Mouse (Mus musculus) MEL (cell line): ENCODE measurements around the gene Olfr1532-ps1. TPM values are rescaled to one million over a fixed set of nuclear protein-coding genes. Genes with fewer than 3 reads are reported as not detected.
"Not testable (repeated sequence)": the region's sequence is repeated elsewhere in the genome, so short reads cannot be mapped to it uniquely, and the experiment has no call there.

Source experiments
- DNase-seq: peaks from one replicate; pipeline ENCODE4 v3.0.0; 2011; ENCODE audit warnings: low read depth, low spot score
- H3K27ac ChIP-seq: 2 replicates; pipeline ENCODE4 v1.5.1; 2012; ENCODE audit warnings: low read depth, mild to moderate bottlenecking, control low read depth, low read length, moderate library complexity; ENCODE audit not compliant: control insufficient read depth
- H3K27me3 ChIP-seq, 2 experiments: fragments of 150-350 bp in 1 of 2; sonication (generic) in 1 of 2; 2 replicates each; pipeline ENCODE4 v1.6.1; 2012; ENCODE audit warnings: low read length in 2 of 2, mild to moderate bottlenecking in 2 of 2, improper control_type of control experiment in 1 of 2, moderate library complexity in 1 of 2; ENCODE audit not compliant: insufficient read depth in 2 of 2, control insufficient read depth in 1 of 2
- H3K36me3 ChIP-seq, 2 experiments: 2 replicates each; pipeline ENCODE4 v1.6.1; 2012 to 2014; ENCODE audit warnings: low read length in 2 of 2, improper control_type of control experiment in 1 of 2, inconsistent platforms in 1 of 2, mild to moderate bottlenecking in 1 of 2; ENCODE audit not compliant: insufficient read depth in 2 of 2, control insufficient read depth in 1 of 2
- H3K4me1 ChIP-seq, 2 experiments: fragments of 150-350 bp in 1 of 2; sonication (generic) in 1 of 2; 2 replicates each; pipeline ENCODE4 v1.6.1; 2012; ENCODE audit warnings: low read length in 2 of 2, improper control_type of control experiment in 1 of 2, mild to moderate bottlenecking in 1 of 2; ENCODE audit not compliant: insufficient read depth in 2 of 2, control insufficient read depth in 1 of 2
- H3K4me3 ChIP-seq, 2 experiments: fragments of 150-350 bp in 1 of 2; sonication (generic) in 1 of 2; 2 replicates each; pipeline ENCODE4 v1.5.1; 2012; ENCODE audit warnings: low read depth in 2 of 2, low read length in 2 of 2, mild to moderate bottlenecking in 2 of 2, moderate library complexity in 2 of 2, control low read depth in 1 of 2, improper control_type of control experiment in 1 of 2; ENCODE audit not compliant: control insufficient read depth in 1 of 2, insufficient read depth in 1 of 2
- H3K79me2 ChIP-seq: 2 replicates; pipeline ENCODE4 v1.6.1; 2012; ENCODE audit warnings: mild to moderate bottlenecking, low read length, moderate library complexity; ENCODE audit not compliant: control insufficient read depth, poor library complexity, insufficient read depth
- H3K9ac ChIP-seq: 2 replicates; pipeline ENCODE4 v1.6.1; 2012; ENCODE audit warnings: low read depth, mild to moderate bottlenecking, control low read depth, low read length, moderate library complexity; ENCODE audit not compliant: control insufficient read depth, poor library complexity, severe bottlenecking
- H3K9me3 ChIP-seq: fragments of 150-350 bp; sonication (generic); replicated peaks from 2 replicates; pipeline ENCODE4 v1.6.1; 2012; ENCODE audit warnings: mild to moderate bottlenecking, low read length, improper control_type of control experiment, moderate library complexity; ENCODE audit not compliant: insufficient read depth
- CHD2 ChIP-seq: IDR thresholded peaks from 2 replicates; pipeline ENCODE4 v1.6.1; 2011; ENCODE audit warnings: low read length, improper control_type of control experiment
- CTCF ChIP-seq, 3 experiments: IDR thresholded peaks in 2 of 3; conservative IDR thresholded peaks in 1 of 3; 2 replicates each; pipeline ENCODE4 v1.5.1; 2011 to 2012; ENCODE audit warnings: low read length in 3 of 3, low read depth in 2 of 3, mild to moderate bottlenecking in 2 of 3, improper control_type of control experiment in 1 of 3, inconsistent platforms in 1 of 3, mixed read lengths in 1 of 3, moderate library complexity in 1 of 3; ENCODE audit not compliant: control insufficient read depth in 1 of 3, insufficient read depth in 1 of 3, poor library complexity in 1 of 3, severe bottlenecking in 1 of 3
- EP300 ChIP-seq, 2 experiments: IDR thresholded peaks; 2 replicates each; pipeline ENCODE4 v1.6.1; 2011; ENCODE audit warnings: improper control_type of control experiment in 2 of 2, low read length in 2 of 2, low read depth in 1 of 2, mild to moderate bottlenecking in 1 of 2
- ETS1 ChIP-seq: IDR thresholded peaks from 2 replicates; pipeline ENCODE4 v1.6.1; 2012; ENCODE audit warnings: low read depth, mild to moderate bottlenecking, inconsistent platforms, low read length, improper control_type of control experiment, moderate library complexity
- GABPA ChIP-seq: IDR thresholded peaks from 2 replicates; pipeline ENCODE4 v1.6.1; 2012; ENCODE audit warnings: low read depth, mild to moderate bottlenecking, inconsistent platforms, low read length, improper control_type of control experiment, moderate library complexity
- KAT2A ChIP-seq: conservative IDR thresholded peaks from 2 replicates; pipeline ENCODE4 v1.6.1; 2012; ENCODE audit warnings: low read depth, low read length, improper control_type of control experiment, inconsistent platforms
- MAFK ChIP-seq: IDR thresholded peaks from 2 replicates; pipeline ENCODE4 v1.6.1; 2011; ENCODE audit warnings: low read depth, mild to moderate bottlenecking, low read length, improper control_type of control experiment, borderline replicate concordance
- MAX ChIP-seq: IDR thresholded peaks from 2 replicates; pipeline ENCODE4 v1.6.1; 2011; ENCODE audit warnings: low read length, improper control_type of control experiment
- MAZ ChIP-seq: IDR thresholded peaks from 2 replicates; pipeline ENCODE4 v1.6.1; 2012; ENCODE audit warnings: low read depth, mild to moderate bottlenecking, inconsistent platforms, low read length, improper control_type of control experiment
- MEF2A ChIP-seq: IDR thresholded peaks from 2 replicates; pipeline ENCODE4 v1.6.1; 2014; ENCODE audit warnings: low read depth, mild to moderate bottlenecking, inconsistent platforms, low read length, improper control_type of control experiment; ENCODE audit not compliant: poor library complexity, insufficient replicate concordance, severe bottlenecking; ENCODE audit errors: extremely low read depth
- MYB ChIP-seq: IDR thresholded peaks from 2 replicates; pipeline ENCODE4 v1.6.1; 2011; ENCODE audit warnings: mild to moderate bottlenecking, low read depth, low read length, improper control_type of control experiment
- MYC ChIP-seq: IDR thresholded peaks from 2 replicates; pipeline ENCODE4 v1.6.1; 2011; ENCODE audit warnings: low read depth, mild to moderate bottlenecking, low read length, improper control_type of control experiment, moderate library complexity
- NELFE ChIP-seq: IDR thresholded peaks from 2 replicates; pipeline ENCODE4 v1.6.1; 2011; ENCODE audit warnings: low read depth, low read length, improper control_type of control experiment
- SIN3A ChIP-seq: IDR thresholded peaks from 2 replicates; pipeline ENCODE4 v1.6.1; 2012; ENCODE audit warnings: low read length, improper control_type of control experiment, inconsistent platforms
- TAL1 ChIP-seq: IDR thresholded peaks from 2 replicates; pipeline ENCODE4 v1.6.1; 2012; ENCODE audit warnings: mild to moderate bottlenecking, inconsistent platforms, low read length, moderate library complexity, mixed read lengths
- TBP ChIP-seq: IDR thresholded peaks from 2 replicates; pipeline ENCODE4 v1.8.0; 2011; ENCODE audit warnings: low read depth, low read length, improper control_type of control experiment
- UBTF ChIP-seq: IDR thresholded peaks from 2 replicates; pipeline ENCODE4 v1.6.1; 2012; ENCODE audit warnings: low read depth, mild to moderate bottlenecking, inconsistent platforms, low read length, improper control_type of control experiment, moderate library complexity, borderline replicate concordance; ENCODE audit not compliant: insufficient read depth
- USF1 ChIP-seq: IDR thresholded peaks from 2 replicates; pipeline ENCODE4 v1.6.1; 2014; ENCODE audit warnings: low read depth, mild to moderate bottlenecking, inconsistent platforms, low read length, improper control_type of control experiment, moderate library complexity
- ZC3H11A ChIP-seq: IDR thresholded peaks from 2 replicates; pipeline ENCODE4 v1.6.1; 2012; ENCODE audit warnings: low read depth, mild to moderate bottlenecking, inconsistent platforms, low read length, improper control_type of control experiment
- ZKSCAN1 ChIP-seq: IDR thresholded peaks from 2 replicates; pipeline ENCODE4 v1.6.1; 2012; ENCODE audit warnings: low read depth, mild to moderate bottlenecking, inconsistent platforms, low read length, improper control_type of control experiment, moderate library complexity
- ZMIZ1 ChIP-seq: IDR thresholded peaks from 2 replicates; pipeline ENCODE4 v1.6.1; 2012; ENCODE audit warnings: low read depth, mild to moderate bottlenecking, inconsistent platforms, low read length, improper control_type of control experiment, moderate library complexity
- polyA plus RNA-seq, 2 experiments: library from polyadenylated mRNA; stranded (reverse) in 1 of 2; unstranded in 1 of 2; fragments of >175 nt in 1 of 2; fragments of >200 nt in 1 of 2; gene quantifications; 2 replicates each; pipeline versions ENCODE4 v1.2.1 to v1.2.4; 2012; ENCODE audit warnings: low replicate concordance in 2 of 2, low read depth in 1 of 2; ENCODE audit not compliant: insufficient read length in 2 of 2, insufficient read depth in 1 of 2, missing spikeins in 1 of 2
- total RNA-seq: library from RNA; depleted of rRNA; stranded (reverse); fragments of 300-350 nt; gene quantifications from 2 replicates; pipeline ENCODE4 v1.2.3, GENCODE M21; 2012

The Olfr1532-ps1 gene
- total and polyA plus RNA-seq, 3 experiments = not detected

GRCm38 (mm10) chr7:106920961-106921360 lies 13.2 kb downstream of the Olfr1532-ps1 start:
- H3K4me1 ChIP-seq, H3K9ac ChIP-seq, H3K27ac ChIP-seq, H3K36me3 ChIP-seq, H3K9me3 ChIP-seq, H3K79me2 ChIP-seq, H3K4me3 ChIP-seq, H3K27me3 ChIP-seq, DNase-seq: not testable (repeated sequence)

GRCm38 (mm10) chr7:106932119-106932518 lies 24.3 kb downstream of the Olfr1532-ps1 start, which contains the start of gene Olfr709-ps1:
TSS of gene Olfr709-ps1 (minus strand) at chr7:106932219.
- Histone ChIP-seq H3K9ac (no peak within 1 kb of the TSS), H3K4me1 (no peaks in the 10 kb centered on the region), H3K27me3 (no peaks in the 10 kb centered on the region), H3K36me3 (no peaks in the 10 kb centered on the region), H3K27ac (no peak within 1 kb of the TSS), H3K4me3 (no peak within 1 kb of the TSS), H3K9me3 (no peaks in the 10 kb centered on the region), H3K79me2 (no peaks in the 10 kb centered on the region)
- no peak for DNase-seq
- TF ChIP-seq MYB (no peak), MEF2A (no peak), CHD2 (no peak), SIN3A (no peak), MAX (no peak), ETS1 (no peak), ZKSCAN1 (no peak), KAT2A (no peak), GABPA (no peak)
- TF ChIP-seq, all 39 proteins: peak for 0

DNA sequence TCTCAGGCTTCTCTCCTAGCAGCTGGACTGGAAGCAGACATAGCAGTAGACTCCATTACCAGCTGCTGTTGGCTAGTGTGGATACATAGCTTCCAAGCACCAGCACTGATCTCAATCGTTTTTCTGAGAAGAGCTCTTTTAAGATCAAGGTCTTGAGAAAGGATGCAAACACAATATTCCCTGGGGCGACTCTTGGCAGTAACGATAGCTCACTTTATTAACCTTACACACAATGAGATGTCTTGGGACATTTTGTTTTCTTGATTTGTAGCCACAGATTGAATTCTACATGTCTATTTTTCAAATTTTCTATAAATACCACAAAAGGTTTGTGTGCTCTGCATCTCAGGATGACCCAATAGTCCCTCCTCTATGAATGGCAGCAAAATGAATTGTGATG lies 40.4 kb downstream of the Olfr1532-ps1 start, which contains the start of gene Olfr710:
TSS of gene Olfr710 (minus strand) at position 101 of the 400 bp plus-strand sequence.
- no peak within 1 kb of the TSS for H3K4me3 ChIP-seq
- no peak for TF ChIP-seq MAFK
- no peak for TF ChIP-seq CTCF (IDR thresholded peaks at IDR 0.05 in 2 of 3, conservative IDR thresholded peaks at IDR 0.05 in 1 of 3; ENCODE audit: control insufficient read depth in 1 of 3, insufficient read depth in 1 of 3, low read depth in 2 of 3, low read length in 3 of 3, poor library complexity in 1 of 3, severe bottlenecking in 1 of 3)
- no peak for TF ChIP-seq MAZ
- no peak for TF ChIP-seq EP300 (IDR thresholded peaks at IDR 0.05; ENCODE audit: low read depth in 1 of 2, low read length in 2 of 2)
- no peak for TF ChIP-seq MEF2A
- TF ChIP-seq NELFE = no peak
- TF ChIP-seq TAL1 = no peak
- no peak for TF ChIP-seq ZC3H11A
- no peak for TF ChIP-seq MYC
- TF ChIP-seq USF1 = no peak
- no peak for TF ChIP-seq ZMIZ1
- no peak for TF ChIP-seq TBP
- no peak for TF ChIP-seq GABPA
- no peak for TF ChIP-seq UBTF
- TF ChIP-seq ZKSCAN1 = no peak
- no peak for TF ChIP-seq MAX
- no peak within 1 kb of the TSS for H3K9ac ChIP-seq
- no peak for DNase-seq
- H3K36me3 ChIP-seq = no peaks in the 10 kb centered on the region
- H3K79me2 ChIP-seq = no peaks in the 10 kb centered on the region
- no peaks in the 10 kb centered on the region for H3K27me3 ChIP-seq
- no peaks in the 10 kb centered on the region for H3K9me3 ChIP-seq
- H3K27ac ChIP-seq = no peak within 1 kb of the TSS
- H3K4me1 ChIP-seq = no peaks in the 10 kb centered on the region
